Mouse (Mus musculus) activated CD4-positive, CD25-positive, alpha-beta regulatory T cell, adult 4 months (primary cell): ENCODE data around the gene Vgll4. TPM values are rescaled to one million over a fixed set of nuclear protein-coding genes. Genes with fewer than 3 reads are reported as not detected.

ENCODE experiments used
- ATAC-seq: one replicate; pipeline ENCODE4 v1.8.0; 2017
- polyA plus RNA-seq, 2 experiments: library from polyadenylated mRNA; unstranded; fragments of 100-300 nt; shearing (Covaris generic); gene quantifications; one replicate each; pipeline ENCODE4 v1.2.1; 2017

Gene Vgll4
- polyA plus RNA-seq, result 100 to 1,000 TPM in 1 of 2 experiments, 10 to 100 TPM in 1; 95.8 to 109 TPM

GRCm38 (mm10) chr6:114969213-114970120, at the start of gene Vgll4:
Vgll4 (minus strand) TSS chr6:114969994.
- ATAC-seq, result peak; percentile 27

DNA sequence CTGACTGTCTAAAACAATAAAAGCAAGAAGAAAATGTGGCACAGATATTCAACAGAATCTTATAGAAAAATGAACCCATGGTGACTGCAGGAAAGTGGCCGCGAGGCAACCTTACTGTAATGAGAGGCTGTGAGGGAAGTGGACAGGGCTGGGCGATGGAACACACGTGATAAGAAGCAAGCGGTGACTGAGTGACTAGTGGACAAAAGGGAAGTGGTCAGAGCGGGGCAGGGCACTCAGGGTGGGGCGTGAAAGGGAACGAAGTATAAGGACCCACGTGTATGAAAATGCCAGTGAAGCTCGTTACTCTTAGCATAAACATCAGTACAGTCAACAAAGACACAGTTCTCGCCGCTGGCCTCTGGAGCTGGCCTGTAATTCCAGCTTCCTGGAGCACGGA, 45.7 kb upstream of the Vgll4 start:
- no peak for ATAC-seq

- ATAC-seq, result no peak
These were observed 43.8 kb upstream of the Vgll4 start for GRCm38 (mm10) chr6:115013574-115013973.

- ATAC-seq, result no peak
These were observed 42.0 kb upstream of the Vgll4 start for GRCm38 (mm10) chr6:115011792-115012191.

DNA sequence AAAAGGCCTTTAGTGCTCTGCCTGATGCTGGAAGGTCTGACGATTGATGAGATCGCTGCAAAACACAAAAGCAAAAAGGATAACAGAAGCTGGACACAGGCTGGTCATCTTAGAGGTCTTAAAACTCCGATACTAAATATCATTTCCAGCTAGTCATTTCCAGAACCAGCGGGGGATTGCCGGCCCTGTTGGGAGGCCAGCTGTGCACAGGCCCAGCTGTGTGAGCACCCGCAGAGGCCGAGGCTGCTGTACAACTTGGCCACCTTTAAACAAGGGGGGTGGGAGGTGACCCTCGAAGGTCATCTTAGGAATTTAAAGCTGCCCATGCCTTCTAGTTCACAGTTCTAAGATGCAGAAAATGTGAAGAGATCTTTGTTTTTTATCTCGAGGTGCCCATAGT, 41.0 kb upstream of the Vgll4 start:
- no peak for ATAC-seq

DNA sequence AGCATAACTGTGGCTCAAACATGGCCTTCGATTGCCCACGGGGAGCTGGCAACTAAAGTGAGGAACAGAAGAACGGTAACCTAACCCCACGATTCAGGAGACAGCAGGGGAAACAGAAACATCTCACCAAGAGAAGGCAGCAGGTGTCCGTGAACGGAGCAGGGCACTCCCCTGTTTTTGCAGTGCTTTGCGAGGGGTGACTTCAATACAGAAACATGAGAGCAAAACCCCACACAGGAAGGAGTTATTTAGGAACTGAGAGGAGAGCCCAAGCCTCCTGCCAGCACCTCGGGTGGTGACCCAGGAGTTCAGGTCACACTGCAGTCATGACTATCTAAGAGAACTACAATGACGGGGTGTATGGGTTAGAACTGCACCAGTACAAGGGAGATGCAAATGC, 40.5 kb upstream of the Vgll4 start:
- no peak for ATAC-seq

DNA sequence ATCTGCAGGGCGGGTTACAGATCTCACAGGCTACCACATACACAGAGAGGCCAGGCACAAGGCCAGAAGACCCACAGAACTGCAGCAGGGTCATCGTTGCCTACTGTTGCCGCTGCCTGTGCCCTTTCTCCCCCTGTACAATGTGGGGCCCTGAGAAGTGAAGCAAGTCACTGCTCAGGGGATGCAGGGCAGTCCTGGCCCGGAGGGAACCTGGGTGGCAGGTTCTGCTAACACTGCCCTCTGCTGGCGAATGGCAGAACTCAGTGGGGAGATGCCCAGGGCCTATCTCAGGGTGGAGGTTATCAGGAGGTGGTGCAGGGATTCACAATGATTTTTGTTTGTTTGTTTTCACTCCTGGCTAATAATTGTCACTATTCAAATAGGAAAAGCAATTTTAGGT, 37.9 kb upstream of the Vgll4 start:
- ATAC-seq, result peak; percentile 74

GRCm38 (mm10) chr6:115006948-115007347, 37.2 kb upstream of the Vgll4 start:
- ATAC-seq, result no peak

GRCm38 (mm10) chr6:115006065-115006464, 36.3 kb upstream of the Vgll4 start:
- no peak for ATAC-seq

DNA sequence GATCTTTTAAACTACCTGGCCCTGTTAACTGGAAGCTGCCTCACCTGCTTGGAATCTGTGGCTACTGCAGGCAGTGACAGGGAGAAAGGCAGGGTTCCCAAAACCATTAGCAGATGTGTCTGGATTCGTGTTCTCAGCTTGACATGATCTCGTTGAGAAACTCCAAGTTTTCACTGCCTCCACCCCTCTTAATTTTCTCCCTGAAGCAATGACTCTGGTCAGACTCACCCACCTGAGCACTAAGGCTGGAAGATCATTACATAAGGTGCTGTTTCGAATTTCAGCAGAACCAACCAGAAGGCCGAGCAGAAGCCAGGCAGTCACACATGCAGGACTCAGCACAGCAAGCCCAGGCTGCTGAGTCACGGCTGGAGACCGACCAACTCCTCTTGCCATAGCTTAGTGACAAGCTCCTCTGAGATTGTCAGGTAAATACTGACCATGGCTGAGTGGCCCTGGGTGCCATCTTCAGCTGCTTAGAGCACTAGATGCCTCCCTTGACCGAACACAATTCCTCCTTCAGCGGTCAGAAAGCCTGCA, 35.6 kb upstream of the Vgll4 start:
- no peak for ATAC-seq

GRCm38 (mm10) chr6:115004636-115005035, 34.8 kb upstream of the Vgll4 start:
- no peak for ATAC-seq

DNA sequence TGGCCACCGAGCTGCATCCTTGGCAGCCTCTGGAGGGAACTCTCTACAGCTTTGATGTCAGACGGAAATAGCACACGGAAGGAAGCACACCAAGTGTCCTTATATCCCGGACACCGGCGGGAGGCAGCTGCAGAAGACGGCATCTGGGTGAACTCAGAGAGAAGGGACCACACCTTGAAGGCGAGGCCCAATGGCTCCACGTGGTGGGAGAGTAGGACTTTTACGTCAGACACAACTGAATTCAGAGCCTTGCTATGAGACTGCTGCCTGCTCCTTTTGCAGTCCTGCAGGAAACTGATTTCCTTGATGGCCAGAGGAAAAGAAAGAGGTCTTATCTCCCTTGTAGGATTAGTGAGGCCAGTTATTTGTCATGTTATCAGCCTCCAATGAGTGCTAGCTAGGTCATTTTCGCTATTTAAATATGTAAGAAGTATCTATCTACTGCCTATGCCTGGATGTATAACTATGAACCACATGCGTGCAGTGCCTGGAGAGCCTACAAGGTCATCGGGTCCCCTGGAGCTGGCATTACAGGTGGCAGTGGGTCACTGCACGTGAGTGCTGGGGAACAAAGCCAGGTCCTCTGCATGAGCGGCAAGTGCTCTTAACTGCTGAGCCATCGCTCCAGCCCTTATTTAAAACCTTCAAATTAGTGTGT, 28.7 kb upstream of the Vgll4 start:
- ATAC-seq, result no peak

DNA sequence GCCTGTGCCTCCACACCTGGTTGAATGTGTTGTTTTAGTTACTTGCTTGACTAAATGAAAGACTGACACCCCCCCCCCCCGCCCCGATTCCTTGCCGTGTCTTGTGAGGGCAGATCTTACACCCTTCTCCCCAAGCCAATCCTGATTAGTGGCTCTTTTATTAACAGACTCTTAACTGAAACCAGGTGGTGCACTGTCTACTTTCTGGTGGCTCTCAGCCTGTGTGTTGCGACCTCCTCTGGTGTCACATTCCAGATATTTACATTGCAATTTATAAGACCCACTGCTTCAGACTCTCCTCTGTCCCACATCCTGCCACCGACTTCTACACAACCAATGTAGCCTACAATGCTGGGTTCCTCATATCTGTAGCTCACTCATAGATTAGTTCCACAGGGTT, 27.7 kb upstream of the Vgll4 start:
- ATAC-seq, result no peak

DNA sequence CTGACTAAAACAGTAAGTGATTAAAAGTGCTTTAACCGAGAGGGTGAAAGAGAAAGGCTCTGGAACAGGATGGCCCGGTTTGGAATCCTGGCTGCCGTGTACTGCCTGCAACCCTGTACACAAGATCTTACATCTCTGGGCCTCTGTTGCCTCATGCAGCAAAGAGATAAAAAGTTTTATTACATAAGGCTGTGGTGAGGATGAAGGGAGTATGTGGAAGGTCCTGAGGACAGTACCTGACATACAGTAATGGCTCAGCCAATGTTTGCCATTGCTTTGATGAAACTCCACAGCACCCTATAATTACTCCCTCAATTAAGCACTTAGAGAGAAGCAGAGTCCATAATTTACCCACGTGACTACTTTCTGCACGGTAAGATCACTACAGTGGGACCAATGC, 27.1 kb upstream of the Vgll4 start:
- no peak for ATAC-seq

GRCm38 (mm10) chr6:114994079-114994478, 24.3 kb upstream of the Vgll4 start:
- ATAC-seq, result no peak

- no peak for ATAC-seq
These were observed 23.9 kb upstream of the Vgll4 start for GRCm38 (mm10) chr6:114993659-114994058.

- ATAC-seq, result no peak
These were observed 22.1 kb upstream of the Vgll4 start for GRCm38 (mm10) chr6:114991909-114992308.

GRCm38 (mm10) chr6:114988619-114988980, 18.8 kb upstream of the Vgll4 start:
- no peak for ATAC-seq

DNA sequence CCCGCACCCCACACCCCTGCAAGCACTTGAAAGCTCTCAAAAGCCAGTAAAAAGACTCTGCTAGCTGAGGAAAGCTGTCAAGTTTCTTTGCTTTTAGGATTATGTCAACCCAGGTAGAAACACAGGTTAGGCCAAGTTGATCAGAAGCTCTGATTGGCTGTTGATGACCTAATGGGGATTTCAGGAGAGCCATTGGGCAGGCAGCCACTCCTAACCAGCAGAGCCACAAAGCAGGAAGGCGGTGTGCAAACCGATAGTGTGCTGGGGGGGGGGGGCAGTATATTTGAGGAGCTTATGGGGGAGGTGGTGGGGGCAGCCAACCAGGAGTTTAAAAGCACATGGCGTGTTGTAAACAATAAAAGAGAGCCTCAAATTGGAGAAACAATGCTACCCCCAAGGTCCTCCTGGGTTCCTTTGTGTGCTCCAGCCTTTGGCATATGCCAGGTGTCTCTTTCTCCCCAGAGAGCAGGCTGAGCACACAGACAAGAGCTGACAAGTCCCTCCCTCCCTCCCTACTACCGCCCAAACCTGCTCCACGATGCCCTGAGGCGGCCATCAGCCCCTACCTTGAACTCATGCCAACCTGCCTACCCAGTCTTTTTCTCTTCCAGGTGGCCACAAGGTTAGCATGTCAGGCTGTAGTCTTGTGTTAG, 18.3 kb upstream of the Vgll4 start:
- no peak for ATAC-seq

DNA sequence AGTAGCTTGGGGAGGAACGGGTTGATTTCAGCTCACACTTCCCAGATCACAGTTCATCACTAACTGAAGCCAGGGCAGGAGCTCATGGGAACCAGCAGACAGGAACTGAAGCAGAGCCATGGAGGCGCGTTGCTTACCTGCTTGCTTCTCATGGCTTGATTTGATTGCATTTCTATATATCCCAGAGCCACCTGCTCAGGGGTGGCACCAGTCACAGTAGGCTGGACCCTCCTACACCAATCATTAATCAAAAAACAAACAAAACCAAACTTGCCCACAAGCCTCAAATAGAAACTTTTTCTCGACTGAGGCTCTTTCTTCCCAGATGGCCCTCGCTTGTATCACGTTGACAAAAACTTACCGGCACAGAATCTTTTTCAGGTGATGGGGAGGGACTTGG, 12.9 kb upstream of the Vgll4 start:
- ATAC-seq, result no peak

GRCm38 (mm10) chr6:114979715-114980114, 9.9 kb upstream of the Vgll4 start:
- ATAC-seq, result no peak

- no peak for ATAC-seq
These were observed 7.2 kb upstream of the Vgll4 start for GRCm38 (mm10) chr6:114976915-114977419.

DNA sequence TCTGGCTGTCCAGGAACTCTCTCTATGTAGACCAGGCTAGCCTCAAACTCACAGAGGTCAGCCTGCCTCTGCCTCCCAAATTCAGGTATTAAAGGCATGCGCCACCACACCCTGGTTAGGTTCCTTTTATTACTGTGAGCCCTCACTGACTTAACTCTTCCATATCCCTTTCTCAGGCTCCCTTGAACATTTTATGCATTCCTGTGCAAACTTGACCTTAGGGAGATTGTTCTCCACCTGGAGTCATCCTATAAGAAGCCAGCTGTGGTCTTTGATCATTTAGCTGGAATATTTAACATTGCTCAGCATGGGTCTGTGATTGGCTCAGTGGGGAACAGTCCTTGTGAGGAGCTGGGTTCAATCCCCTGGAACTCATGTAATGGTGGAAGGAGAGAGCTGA, 4.5 kb upstream of the Vgll4 start:
- ATAC-seq, result no peak
